Mouse (Mus musculus) olfactory bulb, adult 2 months (tissue): ENCODE measurements around the gene Duoxa2.

Experiments used
- CTCF ChIP-seq: fragments of 200-500 bp; IDR thresholded peaks from 2 replicates; pipeline ENCODE4 v1.5.1; 2012; ENCODE audit warnings: low read depth, mild to moderate bottlenecking, low read length, moderate library complexity; ENCODE audit not compliant: insufficient read depth
- POLR2A ChIP-seq: fragments of 200-500 bp; IDR thresholded peaks from 2 replicates; pipeline ENCODE4 v1.6.1; 2012; ENCODE audit warnings: mild to moderate bottlenecking, low read depth, low read length, moderate library complexity; ENCODE audit not compliant: insufficient read depth

DNA sequence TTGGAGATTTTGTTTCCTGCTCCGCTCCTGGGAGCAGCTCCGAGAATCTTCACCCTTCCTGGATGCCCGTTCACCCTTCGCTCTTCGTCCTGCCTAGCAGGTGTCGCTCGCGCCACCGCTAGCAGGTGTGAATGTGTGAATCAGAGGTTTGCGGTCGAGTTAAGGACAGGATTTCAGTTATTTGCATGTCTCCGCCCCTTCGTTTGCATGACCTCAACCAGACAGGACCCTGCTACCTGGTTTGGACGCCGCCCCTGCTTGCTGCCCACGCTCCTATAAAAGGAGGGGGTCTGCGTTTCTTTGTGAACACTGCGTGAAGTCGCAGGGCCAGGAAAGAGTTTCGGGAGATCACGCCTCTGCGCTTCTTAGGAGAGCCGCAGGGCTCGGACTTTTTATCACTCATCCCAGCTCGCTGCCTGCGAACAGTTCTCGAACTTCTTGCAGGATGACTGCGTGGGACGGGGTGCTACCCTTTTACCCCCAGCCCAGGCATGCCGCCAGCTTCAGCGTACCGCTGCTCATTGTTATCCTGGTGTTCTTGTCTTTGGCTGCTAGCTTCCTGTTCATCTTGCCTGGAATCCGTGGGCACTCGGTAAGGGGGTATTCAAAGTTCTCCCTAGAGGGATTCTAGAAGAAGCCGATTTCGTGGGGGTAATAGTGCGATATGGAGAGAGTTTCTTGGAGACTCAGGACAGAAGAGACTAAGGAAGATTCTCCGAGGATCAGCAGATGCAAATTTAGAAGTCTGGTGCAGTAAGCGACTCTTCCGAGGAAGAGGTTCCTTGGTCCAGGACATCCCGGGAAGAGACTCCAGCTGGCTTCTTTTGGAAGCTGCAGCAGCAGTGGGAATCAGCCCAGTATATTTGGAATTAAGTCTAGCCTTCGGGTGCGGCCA lies at the start of gene Duoxa2:
- TF ChIP-seq CTCF, result no peak
- TF ChIP-seq POLR2A, result no peak
